Mouse (Mus musculus): ENCODE data around the gene Tcf7l1. TPM values are rescaled to one million over a fixed set of nuclear protein-coding genes. Genes with fewer than 3 reads are reported as not detected.
A peak's percentile ranks its signal among the peaks of the same experiment; 100 is the strongest.

The Tcf7l1 gene
- polyA plus RNA-seq, 1 experiment from 2014 or later, result 20.6 TPM

GRCm38 (mm10) chr6:72699467-72700126, 89.5 kb downstream of the Tcf7l1 start:
- ATAC-seq (ENCODE audit: insufficient read depth, low FRiP score), result no peak
- Histone ChIP-seq H3K36me3 (ENCODE audit: control insufficient read depth, insufficient read depth, low read length) (0 out of 2 replicates have a peak, but pooled peaks cover 2% of the 10 kb centered on the region), H3K4me2 (ENCODE audit: low read depth, low read length) (no peak overlapping the region), H3K4me3 (replicated peaks; ENCODE audit: low read length) (no peak overlapping the region), H3K27me3 (ENCODE audit: control insufficient read depth, insufficient read depth, low read length) (no peaks in the 10 kb centered on the region), H3K9me3 (replicated peaks; ENCODE audit: control insufficient read depth, low read length) (no peaks in the 10 kb centered on the region), H3K27ac (ENCODE audit: low read length) (no peak overlapping the region), H3K9ac (ENCODE audit: low read length) (no peak overlapping the region), H3K4me1 (ENCODE audit: control insufficient read depth, insufficient read depth, low read length) (peaks cover 32% of the 10 kb centered on the region)
- WGBS, result 61% methylated on average over 5 of the region's 5 CpGs

GRCm38 (mm10) chr6:72698559-72698958, 90.5 kb downstream of the Tcf7l1 start:
- Histone ChIP-seq H3K27ac (ENCODE audit: low read length) (no peak overlapping the region), H3K4me3 (replicated peaks; ENCODE audit: low read length) (no peak overlapping the region), H3K4me2 (ENCODE audit: low read depth, low read length) (no peak overlapping the region), H3K9me3 (replicated peaks; ENCODE audit: control insufficient read depth, low read length) (no peaks in the 10 kb centered on the region), H3K9ac (ENCODE audit: low read length) (no peak overlapping the region), H3K27me3 (ENCODE audit: control insufficient read depth, insufficient read depth, low read length) (no peaks in the 10 kb centered on the region), H3K4me1 (ENCODE audit: control insufficient read depth, insufficient read depth, low read length) (peaks cover 41% of the 10 kb centered on the region), H3K36me3 (ENCODE audit: control insufficient read depth, insufficient read depth, low read length) (0 out of 2 replicates have a peak, but pooled peaks cover 1% of the 10 kb centered on the region)
- 91% methylated on average over 5 of the region's 5 CpGs for WGBS
- no peak for ATAC-seq (ENCODE audit: insufficient read depth, low FRiP score)

- Histone ChIP-seq H3K4me2 (ENCODE audit: low read depth, low read length) (no peak overlapping the region), H3K9ac (ENCODE audit: low read length) (no peak overlapping the region), H3K9me3 (replicated peaks; ENCODE audit: control insufficient read depth, low read length) (no peaks in the 10 kb centered on the region), H3K36me3 (ENCODE audit: control insufficient read depth, insufficient read depth, low read length) (no peaks in the 10 kb centered on the region), H3K4me3 (replicated peaks; ENCODE audit: low read length) (no peak overlapping the region), H3K27me3 (ENCODE audit: control insufficient read depth, insufficient read depth, low read length) (no peaks in the 10 kb centered on the region), H3K27ac (ENCODE audit: low read length) (no peak overlapping the region), H3K4me1 (ENCODE audit: control insufficient read depth, insufficient read depth, low read length) (peaks cover 55% of the 10 kb centered on the region)
- 21% methylated on average over 11 of the region's 11 CpGs for WGBS
- ATAC-seq (ENCODE audit: insufficient read depth, low FRiP score), result peak; percentile 12; the same call in 1 of the 2 replicates
Observed at GRCm38 (mm10) chr6:72696601-72697335, 92.3 kb downstream of the Tcf7l1 start.

GRCm38 (mm10) chr6:72694791-72695204, 94.3 kb downstream of the Tcf7l1 start:
- Histone ChIP-seq H3K27ac (ENCODE audit: low read length) (peak overlapping the region; percentile 31; the same call in 1 of the 2 replicates), H3K9ac (ENCODE audit: low read length) (no peak overlapping the region; the same call in 1 of the 2 replicates), H3K9me3 (replicated peaks; ENCODE audit: control insufficient read depth, low read length) (no peaks in the 10 kb centered on the region), H3K4me2 (ENCODE audit: low read depth, low read length) (no peak overlapping the region), H3K36me3 (ENCODE audit: control insufficient read depth, insufficient read depth, low read length) (no peaks in the 10 kb centered on the region), H3K4me1 (ENCODE audit: control insufficient read depth, insufficient read depth, low read length) (peaks cover 69% of the 10 kb centered on the region), H3K4me3 (replicated peaks; ENCODE audit: low read length) (no peak overlapping the region), H3K27me3 (ENCODE audit: control insufficient read depth, insufficient read depth, low read length) (no peaks in the 10 kb centered on the region)
- WGBS, result 40% methylated on average over 10 of the region's 10 CpGs
- ATAC-seq (ENCODE audit: insufficient read depth, low FRiP score), result no peak

GRCm38 (mm10) chr6:72694047-72694790, 94.8 kb downstream of the Tcf7l1 start:
- H3K27me3 ChIP-seq (ENCODE audit: control insufficient read depth, insufficient read depth, low read length), result no peaks in the 10 kb centered on the region
- peak overlapping the region; percentile 31; the same call in 1 of the 2 replicates for H3K27ac ChIP-seq (ENCODE audit: low read length)
- no peak overlapping the region for H3K4me2 ChIP-seq (ENCODE audit: low read depth, low read length)
- no peak overlapping the region for H3K9ac ChIP-seq (ENCODE audit: low read length)
- H3K4me3 ChIP-seq (replicated peaks; ENCODE audit: low read length), result no peak overlapping the region
- H3K4me1 ChIP-seq (ENCODE audit: control insufficient read depth, insufficient read depth, low read length), result peaks cover 70% of the 10 kb centered on the region
- 30% methylated on average over 5 of the region's 5 CpGs for WGBS
- no peaks in the 10 kb centered on the region for H3K36me3 ChIP-seq (ENCODE audit: control insufficient read depth, insufficient read depth, low read length)
- ATAC-seq (ENCODE audit: insufficient read depth, low FRiP score), result no peak
- no peaks in the 10 kb centered on the region for H3K9me3 ChIP-seq (replicated peaks; ENCODE audit: control insufficient read depth, low read length)

- Histone ChIP-seq H3K27me3 (ENCODE audit: control insufficient read depth, insufficient read depth, low read length) (no peaks in the 10 kb centered on the region), H3K9me3 (replicated peaks; ENCODE audit: control insufficient read depth, low read length) (no peaks in the 10 kb centered on the region), H3K4me1 (ENCODE audit: control insufficient read depth, insufficient read depth, low read length) (peaks cover 72% of the 10 kb centered on the region), H3K27ac (ENCODE audit: low read length) (no peak overlapping the region), H3K36me3 (ENCODE audit: control insufficient read depth, insufficient read depth, low read length) (no peaks in the 10 kb centered on the region), H3K4me3 (replicated peaks; ENCODE audit: low read length) (no peak overlapping the region), H3K4me2 (ENCODE audit: low read depth, low read length) (no peak overlapping the region), H3K9ac (ENCODE audit: low read length) (no peak overlapping the region)
- ATAC-seq (ENCODE audit: insufficient read depth, low FRiP score), result no peak
- 74% methylated on average over 6 of the region's 6 CpGs for WGBS
Observed at GRCm38 (mm10) chr6:72692469-72692868, 96.6 kb downstream of the Tcf7l1 start.

GRCm38 (mm10) chr6:72691549-72691948, 97.5 kb downstream of the Tcf7l1 start:
- H3K4me3 ChIP-seq (replicated peaks; ENCODE audit: low read length), result no peak overlapping the region
- H3K36me3 ChIP-seq (ENCODE audit: control insufficient read depth, insufficient read depth, low read length), result no peaks in the 10 kb centered on the region
- H3K27ac ChIP-seq (ENCODE audit: low read length), result no peak overlapping the region
- no peaks in the 10 kb centered on the region for H3K9me3 ChIP-seq (replicated peaks; ENCODE audit: control insufficient read depth, low read length)
- H3K4me1 ChIP-seq (ENCODE audit: control insufficient read depth, insufficient read depth, low read length), result peaks cover 63% of the 10 kb centered on the region
- H3K27me3 ChIP-seq (ENCODE audit: control insufficient read depth, insufficient read depth, low read length), result no peaks in the 10 kb centered on the region
- WGBS, result 55% methylated on average over 9 of the region's 9 CpGs
- no peak for ATAC-seq (ENCODE audit: insufficient read depth, low FRiP score)
- no peak overlapping the region for H3K9ac ChIP-seq (ENCODE audit: low read length)
- H3K4me2 ChIP-seq (ENCODE audit: low read depth, low read length), result no peak overlapping the region

- H3K9ac ChIP-seq (ENCODE audit: low read length), result no peak overlapping the region
- 0 out of 2 replicates have a peak, but pooled peaks have one; percentile 6 for ATAC-seq (ENCODE audit: insufficient read depth, low FRiP score)
- no peak overlapping the region for H3K4me2 ChIP-seq (ENCODE audit: low read depth, low read length)
- H3K9me3 ChIP-seq (replicated peaks; ENCODE audit: control insufficient read depth, low read length), result no peaks in the 10 kb centered on the region
- H3K27me3 ChIP-seq (ENCODE audit: control insufficient read depth, insufficient read depth, low read length), result no peaks in the 10 kb centered on the region
- no peak overlapping the region for H3K4me3 ChIP-seq (replicated peaks; ENCODE audit: low read length)
- peaks cover 58% of the 10 kb centered on the region for H3K4me1 ChIP-seq (ENCODE audit: control insufficient read depth, insufficient read depth, low read length)
- no peaks in the 10 kb centered on the region for H3K36me3 ChIP-seq (ENCODE audit: control insufficient read depth, insufficient read depth, low read length)
- H3K27ac ChIP-seq (ENCODE audit: low read length), result peak overlapping the region; percentile 54
- WGBS, result 61% methylated on average over 10 of the region's 10 CpGs
Observed at GRCm38 (mm10) chr6:72690595-72690994, 98.5 kb downstream of the Tcf7l1 start.

- ATAC-seq (ENCODE audit: insufficient read depth, low FRiP score), result no peak
- H3K27me3 ChIP-seq (ENCODE audit: control insufficient read depth, insufficient read depth, low read length), result no peaks in the 10 kb centered on the region
- H3K9ac ChIP-seq (ENCODE audit: low read length), result no peak overlapping the region
- no peak overlapping the region for H3K4me3 ChIP-seq (replicated peaks; ENCODE audit: low read length)
- H3K4me1 ChIP-seq (ENCODE audit: control insufficient read depth, insufficient read depth, low read length), result peaks cover 57% of the 10 kb centered on the region
- H3K36me3 ChIP-seq (ENCODE audit: control insufficient read depth, insufficient read depth, low read length), result no peaks in the 10 kb centered on the region
- no peak overlapping the region for H3K4me2 ChIP-seq (ENCODE audit: low read depth, low read length)
- WGBS, result 50% methylated on average over 8 of the region's 8 CpGs
- peak overlapping the region; percentile 54 for H3K27ac ChIP-seq (ENCODE audit: low read length)
- no peaks in the 10 kb centered on the region for H3K9me3 ChIP-seq (replicated peaks; ENCODE audit: control insufficient read depth, low read length)
Observed at GRCm38 (mm10) chr6:72690001-72690400, 99.1 kb downstream of the Tcf7l1 start.

All from stomach, embryonic 16.5 days (tissue).